Comparison of ENCODE assay signal across 22 mouse cellular contexts in the genomic region with DNA sequence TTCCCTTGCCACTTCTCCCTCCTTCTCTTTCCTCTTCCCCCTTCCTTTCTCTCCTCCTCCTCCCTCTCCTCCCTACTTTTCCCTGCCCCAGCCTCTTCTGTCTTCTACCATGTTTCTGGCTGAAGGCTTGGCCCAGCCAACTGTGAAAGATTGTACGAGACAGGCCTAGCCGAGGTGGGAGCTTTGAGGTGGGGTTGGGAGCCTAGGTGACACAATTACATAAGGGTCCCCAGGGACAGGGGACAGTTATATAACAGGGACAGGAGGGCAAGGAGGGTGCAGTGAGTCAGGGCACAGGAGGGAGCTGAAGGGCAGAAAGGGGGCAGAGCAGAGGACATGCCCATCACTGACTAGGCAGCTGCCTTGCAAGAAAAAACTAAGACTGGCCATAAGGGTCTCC. TPM values are rescaled to one million over a fixed set of nuclear protein-coding genes. Genes with fewer than 3 reads are reported as not detected.
DNase-seq lines count a peak whose midpoint lies in the region; TF ChIP-seq lines count a peak whose summit lies in the region.
"Had no signal": no experiment of that assay in that cellular context is flagged by ENCODE, and none has a peak within 500 bp of the region (broad histone marks: within the 10 kb centered on the region; RNA-seq: fewer than 3 reads in every experiment).

No protein-coding gene starts in this region.

- WGBS in kidney, adult 2 months: 33% methylated on average over 2 of the region's 2 CpGs

- intact Hi-C loops in heart, postnatal 10 days (cut with DNase I): no loop called here

- DNase-seq in heart, adult 11 months: peak; percentile 83
- DNase-seq in heart, postnatal 10 days: no peak
- peak; percentile 28 for DNase-seq in kidney, adult 9 months
- DNase-seq in kidney, adult 2 months: no peak
- DNase-seq in retina, postnatal 1 day: peak; percentile 41
- DNase-seq in retina, embryonic 14.5 days (ENCODE audit: low spot score): no peak
- no peak for DNase-seq in ovary, postnatal 14 days (ENCODE audit: low spot score)
- DNase-seq: adrenal gland, adult 2 months; adrenal gland, postnatal 10 days; adrenal gland, postnatal 25 days; cerebellum, adult 11 months; cerebellum, adult 18-20 months; cerebellum, adult 8-10 months; cerebellum, adult 9-11 months; cerebellum, postnatal 36 days; embryo, embryonic 11 days had no signal

- no peak for TF ChIP-seq CTCF in kidney, adult 2 months (conservative IDR thresholded peaks at IDR 0.05; ENCODE audit: insufficient read depth, insufficient read length, low read depth, low read length)

- no peaks in the 10 kb centered on the region for H3K36me3 ChIP-seq in kidney, adult 2 months (ENCODE audit: control insufficient read depth, insufficient read depth, low read length)
- H3K36me3 ChIP-seq: embryonic facial prominence, embryonic 13.5 days; embryonic facial prominence, embryonic 15.5 days; forebrain, embryonic 10.5 days; forebrain, embryonic 12.5 days had no signal

- H3K4me1 ChIP-seq in kidney, adult 2 months (ENCODE audit: control insufficient read depth, insufficient read depth, low read length): no peaks in the 10 kb centered on the region
- H3K4me1 ChIP-seq: embryonic facial prominence, embryonic 13.5 days; embryonic facial prominence, embryonic 15.5 days; forebrain, embryonic 10.5 days; forebrain, embryonic 12.5 days had no signal

- no peak overlapping the region for H3K27ac ChIP-seq in kidney, adult 2 months (ENCODE audit: insufficient read depth, low read depth, low read length)
- H3K27ac ChIP-seq: embryonic facial prominence, embryonic 13.5 days; embryonic facial prominence, embryonic 15.5 days; forebrain, embryonic 10.5 days; forebrain, embryonic 12.5 days had no signal

- no peaks in the 10 kb centered on the region for H3K27me3 ChIP-seq in kidney, adult 2 months (replicated peaks; ENCODE audit: control insufficient read depth, insufficient read depth, low read length)
- H3K27me3 ChIP-seq: embryonic facial prominence, embryonic 13.5 days; embryonic facial prominence, embryonic 15.5 days; forebrain, embryonic 12.5 days had no signal

- no peak for TF ChIP-seq POLR2A in kidney, adult 2 months (IDR thresholded peaks at IDR 0.05; ENCODE audit: low read depth, low read length)

- H3K4me3 ChIP-seq in kidney, adult 2 months (ENCODE audit: insufficient read depth, low read depth, low read length): no peak overlapping the region
- H3K4me3 ChIP-seq: embryonic facial prominence, embryonic 13.5 days; embryonic facial prominence, embryonic 15.5 days; erythroblast, embryonic 14.5 days; forebrain, embryonic 10.5 days; forebrain, embryonic 12.5 days had no signal

RNA-seq across cellular contexts. Expression of a gene that starts 7.0 kb away (rescaled TPM):
- total RNA-seq in heart, postnatal 10 days (2021): 10 to 100 TPM; 20.7 to 22.4 TPM
- 18.9 and 22.6 TPM in 2 replicates for polyA plus RNA-seq in kidney, adult 2 months (2012; rRNA removed)
- total RNA-seq: MEL had no signal

Comparison
In these comparisons a context has a peak if more than half of its experiments do, and no peak if none do; other contexts are left out.
1. DNase-seq: peak in heart, adult 11 months (single experiment), kidney, adult 9 months (single experiment) and retina, postnatal 1 day (single experiment); none in heart, postnatal 10 days (0 of 2), kidney, adult 2 months (single experiment), retina, embryonic 14.5 days (single experiment) and ovary, postnatal 14 days (single experiment).